Mouse (Mus musculus) adipocyte (in vitro differentiated cells): Measurements from ENCODE around the gene Ghr.

Experiments used
- DNase-seq: peaks from one replicate; pipeline ENCODE4 v3.0.0-alpha.2; 2016; ENCODE audit warnings: low spot score

Gene Ghr

GRCm38 (mm10) chr15:3582807-3583636, at the start of gene Ghr:
Gene Ghr, minus strand, starts transcription at chr15:3583492.
- DNase-seq: peak; percentile 97

GRCm38 (mm10) chr15:3622746-3623145, 39.5 kb upstream of the Ghr start:
- no peak for DNase-seq

- DNase-seq: peak; percentile 75
Observed at GRCm38 (mm10) chr15:3620368-3620767, 37.1 kb upstream of the Ghr start.

GRCm38 (mm10) chr15:3618311-3618710, 35.0 kb upstream of the Ghr start:
- peak; percentile 76 for DNase-seq

- peak; percentile 24 for DNase-seq
Observed at GRCm38 (mm10) chr15:3611961-3612360, 28.7 kb upstream of the Ghr start.

GRCm38 (mm10) chr15:3607951-3608350, 24.7 kb upstream of the Ghr start:
- no peak for DNase-seq

- DNase-seq: no peak
Observed at GRCm38 (mm10) chr15:3602098-3602486, 18.8 kb upstream of the Ghr start.

GRCm38 (mm10) chr15:3601422-3602097, 18.3 kb upstream of the Ghr start:
- peak; percentile 70 for DNase-seq

GRCm38 (mm10) chr15:3587879-3588278, 4.6 kb upstream of the Ghr start:
- no peak for DNase-seq

- DNase-seq: no peak
Observed at GRCm38 (mm10) chr15:3584361-3584760, 1.1 kb upstream of the Ghr start.

GRCm38 (mm10) chr15:3581861-3582806, 1.2 kb downstream of the Ghr start:
- DNase-seq: peak; percentile 87

- DNase-seq: peak; percentile 51
Observed at GRCm38 (mm10) chr15:3581337-3581736, 2.0 kb downstream of the Ghr start.

GRCm38 (mm10) chr15:3580216-3580615, 3.1 kb downstream of the Ghr start:
- DNase-seq: peak; percentile 78

GRCm38 (mm10) chr15:3578286-3578980, 4.9 kb downstream of the Ghr start:
- peak; percentile 54 for DNase-seq

GRCm38 (mm10) chr15:3569178-3569903, 14.0 kb downstream of the Ghr start:
- no peak for DNase-seq

GRCm38 (mm10) chr15:3564570-3564969, 18.7 kb downstream of the Ghr start:
- DNase-seq: no peak

- DNase-seq: no peak
Observed at GRCm38 (mm10) chr15:3563929-3564516, 19.3 kb downstream of the Ghr start.

GRCm38 (mm10) chr15:3563473-3563872, 19.8 kb downstream of the Ghr start:
- DNase-seq: no peak

- no peak for DNase-seq
Observed at GRCm38 (mm10) chr15:3558524-3558923, 24.8 kb downstream of the Ghr start.

- no peak for DNase-seq
Observed at GRCm38 (mm10) chr15:3544289-3544688, 39.0 kb downstream of the Ghr start.
